In the genomic region with DNA sequence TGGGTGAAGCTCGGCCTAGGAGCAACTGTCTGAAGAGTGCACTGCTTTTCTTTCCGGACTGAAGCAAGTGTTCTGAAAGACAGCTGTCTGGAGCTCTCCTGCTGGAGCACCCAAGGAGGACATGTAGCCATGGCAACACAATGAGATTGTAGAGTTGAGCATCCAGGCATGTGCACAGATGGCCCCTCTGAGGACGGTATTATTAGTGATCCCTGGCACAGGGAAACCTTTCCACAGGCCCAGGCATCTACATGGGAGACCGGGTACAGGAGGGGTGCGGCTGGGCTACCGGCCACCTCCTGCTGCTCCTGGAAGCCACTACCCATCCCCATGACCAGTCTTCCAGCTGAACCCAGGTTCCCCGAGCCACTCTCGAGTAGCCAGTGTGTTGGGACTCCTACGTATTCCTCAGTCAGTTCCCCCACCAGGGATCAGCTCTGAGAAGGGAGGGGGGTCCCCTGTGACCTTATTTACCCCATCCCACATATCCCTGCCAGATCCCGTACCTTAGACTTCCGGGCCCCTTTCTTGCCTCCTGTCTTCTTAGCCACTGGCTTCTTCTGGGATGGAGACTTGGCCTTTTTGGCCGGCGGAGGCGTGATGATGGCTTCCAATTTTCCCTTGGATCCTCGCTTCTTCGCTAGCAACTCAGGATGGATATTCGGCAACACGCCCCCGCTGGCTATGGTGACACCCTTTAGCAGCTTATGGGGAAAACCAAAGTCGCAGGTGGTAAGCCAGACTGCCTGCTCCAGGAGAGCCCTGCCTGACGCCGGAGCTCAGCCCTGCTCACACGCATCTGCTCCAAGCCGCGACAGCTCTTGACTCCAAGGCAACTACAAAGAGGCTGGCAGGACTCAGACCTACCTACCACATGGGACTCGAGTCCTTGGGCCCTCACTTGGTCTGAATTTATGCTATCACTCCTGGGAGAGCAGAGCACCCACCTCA, we compare ENCODE assay signal across 12 mouse cellular contexts. TPM values are rescaled to one million over a fixed set of nuclear protein-coding genes. Genes with fewer than 3 reads are reported as not detected.
A peak's percentile ranks its signal among the peaks of the same experiment; 100 is the strongest.
DNase-seq lines count a peak whose midpoint lies in the region; ATAC-seq and TF ChIP-seq lines count a peak whose summit lies in the region.
"Had no signal": no experiment of that assay in that cellular context is flagged by ENCODE, and none has a peak within 500 bp of the region (broad histone marks: within the 10 kb centered on the region; RNA-seq: fewer than 3 reads in every experiment).

No protein-coding gene starts in this region.

- no peak for TF ChIP-seq CTCF in brain, embryonic 14.5 days (IDR thresholded peaks at IDR 0.05; ENCODE audit: borderline replicate concordance, extremely low read depth, insufficient read depth, insufficient read length)
- no peak for TF ChIP-seq CTCF in forebrain, postnatal 0 days (IDR thresholded peaks at IDR 0.05; ENCODE audit: low read depth)

- H3K4me1 ChIP-seq in forebrain, postnatal 0 days (ENCODE audit: insufficient read depth) = peaks cover 12% of the 10 kb centered on the region; the same call in 1 of the 2 replicates
- H3K4me1 ChIP-seq in limb, embryonic 13.5 days = peaks cover 63% of the 10 kb centered on the region

- H3K9ac ChIP-seq in forebrain, postnatal 0 days = no peak overlapping the region
- H3K9ac ChIP-seq in limb, embryonic 13.5 days = peak overlapping the region; percentile 13; the same call in 1 of the 2 replicates

- 83% methylated on average over 26 of the region's 26 CpGs for WGBS in forebrain, postnatal 0 days
- WGBS in limb, embryonic 13.5 days = 85% methylated on average over 26 of the region's 26 CpGs

- no peaks in the 10 kb centered on the region for H3K27me3 ChIP-seq in forebrain, postnatal 0 days (ENCODE audit: insufficient read depth, low read length)
- H3K27me3 ChIP-seq in limb, embryonic 13.5 days = no peaks in the 10 kb centered on the region

- no peaks in the 10 kb centered on the region for H3K9me3 ChIP-seq in forebrain, postnatal 0 days (ENCODE audit: low read length)
- H3K9me3 ChIP-seq in limb, embryonic 13.5 days = no peaks in the 10 kb centered on the region

- ATAC-seq in frontal cortex, adult (ENCODE audit: low TSS enrichment) = peak; percentile 64; the same call in 1 of the 2 replicates
- peak; percentile 88 for ATAC-seq in forebrain, postnatal 0 days
- ATAC-seq in limb, embryonic 13.5 days (ENCODE audit: low FRiP score, low read depth) = no peak

- no peak overlapping the region for H3K4me2 ChIP-seq in forebrain, postnatal 0 days (ENCODE audit: low read depth)
- H3K4me2 ChIP-seq in limb, embryonic 13.5 days (replicated peaks) = no peak overlapping the region

- H3K4me3 ChIP-seq in forebrain, postnatal 0 days (ENCODE audit: low read depth, low read length) = no peak overlapping the region
- H3K4me3 ChIP-seq in limb, embryonic 13.5 days = no peak overlapping the region

- H3K27ac ChIP-seq in forebrain, postnatal 0 days (ENCODE audit: low read depth, low read length) = peak overlapping the region; percentile 62
- peak overlapping the region; percentile 72; the same call in 1 of the 2 replicates for H3K27ac ChIP-seq in limb, embryonic 13.5 days
- H3K27ac ChIP-seq: macrophage had no signal

- TF ChIP-seq POLR2A in brain, embryonic 14.5 days (IDR thresholded peaks at IDR 0.05; ENCODE audit: borderline replicate concordance, extremely low read depth, insufficient read depth, insufficient read length, poor library complexity, severe bottlenecking) = no peak

- DNase-seq in frontal cortex, adult 2 months (ENCODE audit: extremely low spot score in 1 of 2, low spot score in 1 of 2) = no peak
- DNase-seq in brain, embryonic 14.5 days (ENCODE audit: low read depth) = peak; percentile 71
- peak; percentile 58 for DNase-seq in forebrain, postnatal 0 days
- no peak for DNase-seq in Muller cell, postnatal 12 days (ENCODE audit: inconsistent ontology term)
- no peak for DNase-seq in embryo, embryonic 11 days
- no peak for DNase-seq in gastrocnemius, adult 18-20 months (ENCODE audit: low spot score)
- DNase-seq: B cell, adult 2 months; gastrocnemius, postnatal 10 days; right cerebral cortex, adult 18-20 months had no signal

- H3K36me3 ChIP-seq in forebrain, postnatal 0 days (ENCODE audit: insufficient read depth) = peaks cover 27% of the 10 kb centered on the region
- peaks cover 79% of the 10 kb centered on the region for H3K36me3 ChIP-seq in limb, embryonic 13.5 days

RNA-seq across cellular contexts. Expression of a gene that starts 32.1 kb away (rescaled TPM):
- polyA plus RNA-seq in frontal cortex, adult 2 months (2012; rRNA removed) = 126 and 145 TPM in 2 replicates
- 317 and 334 TPM in 2 replicates for polyA plus RNA-seq in brain, embryonic 14.5 days (2012; rRNA removed)
- total RNA-seq in forebrain, postnatal 0 days (2014; rRNA removed) = 151 and 181 TPM in 2 replicates
- 169 and 171 TPM in 2 replicates for polyA plus RNA-seq in forebrain, postnatal 0 days (2015; fragmentation: Nextera tagmentation; extraction: Ambion mirVana)
- polyA plus RNA-seq in limb, embryonic 13.5 days (2015; fragmentation: Nextera tagmentation; extraction: Ambion mirVana) = 422 and 433 TPM in 2 replicates
- 10 to 100 TPM; 59.7 to 70.6 TPM for total RNA-seq in gastrocnemius, adult 18-20 months (2021)

Comparison
In these comparisons a context has a peak if more than half of its experiments do, and no peak if none do; other contexts are left out.
1. DNase-seq: peak in brain, embryonic 14.5 days (single experiment) and forebrain, postnatal 0 days (single experiment); none in frontal cortex, adult 2 months (0 of 2), Muller cell, postnatal 12 days (single experiment), embryo, embryonic 11 days (single experiment) and gastrocnemius, adult 18-20 months (single experiment).